Mouse (Mus musculus): Measurements from ENCODE around the gene Gm45021.

Gm45021 gene

GRCm38 (mm10) chr6:48646309-48646690 is 56.9 kb downstream of the Gm45021 start:
- in situ Hi-C loops (cut with MboI, MseI): loop anchor here (5.0 to 25.0 kb wide), 2 partner anchors 126 to 459 kb away; partner anchors contain the start of gene Gimap3

- in situ Hi-C loops (cut with MboI, MseI): loop anchor here (5.0 to 25.0 kb wide), 2 partner anchors 125 to 460 kb away; partner anchors contain the start of gene Gimap3
Measured at GRCm38 (mm10) chr6:48646995-48647394, 57.6 kb downstream of the Gm45021 start, which contains the start of gene Gimap8. Gene Gimap8, plus strand, starts transcription at chr6:48647234.

DNA sequence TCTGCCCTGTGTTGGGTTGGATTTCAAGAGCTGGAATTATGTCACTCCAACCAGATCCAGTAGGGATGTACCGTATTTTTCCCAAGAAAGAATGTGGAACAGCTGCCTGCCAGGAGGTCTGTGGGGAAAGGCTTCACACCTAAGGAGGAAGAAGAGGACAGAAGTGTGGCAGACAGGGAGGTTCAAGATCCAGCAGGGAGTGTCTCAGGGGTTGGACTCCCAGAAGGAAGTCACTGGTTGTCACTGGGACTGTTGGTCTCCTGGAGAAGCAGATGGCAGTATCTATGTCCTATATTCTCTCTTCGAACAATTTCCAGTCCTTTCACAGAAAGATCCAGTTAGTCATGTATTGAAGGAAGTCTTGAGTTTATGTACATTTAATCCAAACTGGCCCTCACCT is 58.2 kb downstream of the Gm45021 start:
- in situ Hi-C loops (cut with MboI, MseI): loop anchor here (5.0 to 25.0 kb wide), 2 partner anchors 125 to 460 kb away; partner anchors contain the start of gene Gimap3

GRCm38 (mm10) chr6:48648779-48649178 is 59.4 kb downstream of the Gm45021 start:
- in situ Hi-C loops (cut with MboI, MseI): loop anchor here (5.0 to 25.0 kb wide), 2 partner anchors 124 to 461 kb away; partner anchors contain the start of gene Gimap3

DNA sequence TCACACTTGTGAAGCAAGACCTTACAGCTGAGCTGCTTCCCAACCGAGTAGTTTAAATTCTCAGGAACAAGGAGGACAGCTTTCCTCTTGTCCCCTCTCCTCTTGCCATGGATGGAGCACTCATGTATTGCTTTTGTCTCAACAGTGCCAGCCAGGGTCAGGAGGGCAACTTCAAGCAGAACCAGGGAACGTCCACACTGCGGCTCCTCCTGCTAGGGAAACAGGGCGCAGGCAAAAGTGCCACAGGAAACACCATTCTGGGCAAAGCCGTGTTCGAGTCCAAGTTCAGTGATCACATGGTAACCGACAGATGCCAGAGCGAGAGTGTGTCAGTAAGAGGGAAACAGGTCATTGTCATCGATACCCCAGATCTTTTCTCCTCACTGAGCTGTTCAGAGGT is 60.6 kb downstream of the Gm45021 start:
- in situ Hi-C loops (cut with MboI, MseI): no loop called here

GRCm38 (mm10) chr6:48658721-48659120 is 69.3 kb downstream of the Gm45021 start:
- in situ Hi-C loops (cut with MboI, MseI): no loop called here
